12 mouse cellular contexts compared by ENCODE assay signal in the genomic region with DNA sequence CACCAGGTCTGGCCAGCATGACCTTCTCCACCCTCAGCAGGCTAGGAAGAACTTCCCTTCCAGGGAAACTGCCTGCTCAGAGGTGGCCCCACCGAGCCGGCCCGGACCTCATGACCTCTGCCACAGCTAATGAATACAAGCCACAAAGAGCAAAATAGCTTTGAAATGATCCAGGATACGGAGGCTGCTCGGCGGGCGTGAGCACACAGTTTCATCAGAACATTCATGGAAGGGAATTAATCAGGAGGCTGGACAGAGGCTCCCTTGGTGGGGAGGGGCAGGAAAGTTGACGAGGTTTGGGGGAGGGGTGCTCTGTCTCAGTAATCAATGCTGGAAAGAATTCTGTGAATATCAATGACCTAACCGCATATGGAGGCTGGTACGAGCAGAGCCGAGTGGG. TPM values are rescaled to one million over a fixed set of nuclear protein-coding genes. Genes with fewer than 3 reads are reported as not detected.
DNase-seq lines count a peak whose midpoint lies in the region; ATAC-seq and TF ChIP-seq lines count a peak whose summit lies in the region.
"Had no signal": no experiment of that assay in that cellular context is flagged by ENCODE, and none has a peak within 500 bp of the region (broad histone marks: within the 10 kb centered on the region; RNA-seq: fewer than 3 reads in every experiment).

No protein-coding gene starts in this region.

- H3K4me1 ChIP-seq in forebrain, embryonic 11.5 days (replicated peaks; ENCODE audit: control insufficient read depth, insufficient read depth, low read length): peaks cover 6% of the 10 kb centered on the region
- peaks cover 6% of the 10 kb centered on the region for H3K4me1 ChIP-seq in forebrain, embryonic 15.5 days
- H3K4me1 ChIP-seq in hindbrain, postnatal 0 days (ENCODE audit: insufficient read depth, low read length): 0 out of 2 replicates have a peak, but pooled peaks cover 3% of the 10 kb centered on the region
- H3K4me1 ChIP-seq in midbrain, embryonic 16.5 days (ENCODE audit: control insufficient read depth, insufficient read depth, low read length): peaks cover 18% of the 10 kb centered on the region
- H3K4me1 ChIP-seq: liver, embryonic 12.5 days had no signal

- no peak for DNase-seq in forebrain, embryonic 11.5 days (ENCODE audit: low spot score)
- DNase-seq in embryo, embryonic 10.5 days (ENCODE audit: low spot score): peak; percentile 79
- DNase-seq in hindbrain, postnatal 0 days (ENCODE audit: low spot score): no peak
- no peak for DNase-seq in gastrocnemius, adult 18-20 months (ENCODE audit: low spot score)
- no peak for DNase-seq in adrenal gland, postnatal 4 days (ENCODE audit: low spot score in 2 of 2)
- DNase-seq: cerebellum, adult 18-20 months had no signal

- no peak for ATAC-seq in forebrain, embryonic 11.5 days (replicated peaks; ENCODE audit: low FRiP score)
- no peak for ATAC-seq in forebrain, embryonic 15.5 days (replicated peaks)
- no peak for ATAC-seq in hindbrain, postnatal 0 days
- ATAC-seq in midbrain, embryonic 16.5 days: no peak
- ATAC-seq in megakaryocyte progenitor cell, adult 5-6 weeks (replicated peaks; ENCODE audit: poor library complexity): no peak
- ATAC-seq: liver, embryonic 12.5 days; Patski had no signal

- no peak for TF ChIP-seq CTCF in hindbrain, postnatal 0 days (IDR thresholded peaks at IDR 0.05; ENCODE audit: low read depth)

- 0 out of 2 replicates have a peak overlapping the region, but pooled peaks have one; percentile 6 for H3K27ac ChIP-seq in forebrain, embryonic 11.5 days (ENCODE audit: low read depth, low read length)
- no peak overlapping the region for H3K27ac ChIP-seq in forebrain, embryonic 15.5 days (replicated peaks)
- no peak overlapping the region for H3K27ac ChIP-seq in hindbrain, postnatal 0 days
- H3K27ac ChIP-seq in midbrain, embryonic 16.5 days (ENCODE audit: low read length): peak overlapping the region; percentile 45
- H3K27ac ChIP-seq: liver, embryonic 12.5 days; stomach, postnatal 0 days had no signal

- no peak overlapping the region; the same call in 1 of the 2 replicates for H3K9ac ChIP-seq in forebrain, embryonic 11.5 days (ENCODE audit: low read length)
- H3K9ac ChIP-seq in forebrain, embryonic 15.5 days (replicated peaks): no peak overlapping the region; the same call in 1 of the 2 replicates
- H3K9ac ChIP-seq in hindbrain, postnatal 0 days (replicated peaks; ENCODE audit: low read length): 0 out of 2 replicates have a peak overlapping the region, but pooled peaks have one; percentile 0
- H3K9ac ChIP-seq in midbrain, embryonic 16.5 days (ENCODE audit: low read depth, low read length): no peak overlapping the region
- H3K9ac ChIP-seq: liver, embryonic 12.5 days had no signal

- H3K27me3 ChIP-seq in forebrain, embryonic 11.5 days (ENCODE audit: control insufficient read depth, insufficient read depth, low read length): no peaks in the 10 kb centered on the region
- H3K27me3 ChIP-seq in forebrain, embryonic 15.5 days: no peaks in the 10 kb centered on the region
- H3K27me3 ChIP-seq in hindbrain, postnatal 0 days (ENCODE audit: insufficient read depth, low read length): no peaks in the 10 kb centered on the region
- H3K27me3 ChIP-seq in midbrain, embryonic 16.5 days (ENCODE audit: control insufficient read depth, insufficient read depth, low read depth, low read length): no peaks in the 10 kb centered on the region

- 7% methylated on average over 11 of the region's 11 CpGs for WGBS in forebrain, embryonic 11.5 days
- 7% methylated on average over 11 of the region's 11 CpGs for WGBS in forebrain, embryonic 15.5 days
- WGBS in hindbrain, postnatal 0 days: 10% methylated on average over 11 of the region's 11 CpGs
- WGBS in midbrain, embryonic 16.5 days: 5% methylated on average over 11 of the region's 11 CpGs

- H3K36me3 ChIP-seq in forebrain, embryonic 11.5 days (ENCODE audit: control insufficient read depth, insufficient read depth, low read length): no peaks in the 10 kb centered on the region
- H3K36me3 ChIP-seq in forebrain, embryonic 15.5 days: no peaks in the 10 kb centered on the region
- no peaks in the 10 kb centered on the region for H3K36me3 ChIP-seq in hindbrain, postnatal 0 days (ENCODE audit: insufficient read depth, low read length)
- no peaks in the 10 kb centered on the region for H3K36me3 ChIP-seq in midbrain, embryonic 16.5 days (ENCODE audit: control insufficient read depth, insufficient read depth, low read length)
- H3K36me3 ChIP-seq: liver, embryonic 12.5 days had no signal

- no peaks in the 10 kb centered on the region for H3K9me3 ChIP-seq in forebrain, embryonic 11.5 days (ENCODE audit: control insufficient read depth, low read length)
- H3K9me3 ChIP-seq in forebrain, embryonic 15.5 days: no peaks in the 10 kb centered on the region
- no peaks in the 10 kb centered on the region for H3K9me3 ChIP-seq in hindbrain, postnatal 0 days (ENCODE audit: low read length)
- H3K9me3 ChIP-seq in midbrain, embryonic 16.5 days (replicated peaks; ENCODE audit: control insufficient read depth, low read length, poor library complexity, severe bottlenecking): no peaks in the 10 kb centered on the region
- H3K9me3 ChIP-seq: liver, embryonic 12.5 days had no signal

- H3K4me3 ChIP-seq in forebrain, embryonic 11.5 days (ENCODE audit: low read depth, low read length): no peak overlapping the region
- H3K4me3 ChIP-seq in forebrain, embryonic 15.5 days: no peak overlapping the region
- no peak overlapping the region for H3K4me3 ChIP-seq in hindbrain, postnatal 0 days (ENCODE audit: low read length)
- no peak overlapping the region for H3K4me3 ChIP-seq in midbrain, embryonic 16.5 days (ENCODE audit: low read depth, low read length)
- H3K4me3 ChIP-seq: liver, embryonic 12.5 days had no signal

- H3K4me2 ChIP-seq in forebrain, embryonic 11.5 days (ENCODE audit: low read depth, low read length, severe bottlenecking): 0 out of 2 replicates have a peak overlapping the region, but pooled peaks have one; percentile 11
- H3K4me2 ChIP-seq in forebrain, embryonic 15.5 days (replicated peaks): no peak overlapping the region
- no peak overlapping the region for H3K4me2 ChIP-seq in hindbrain, postnatal 0 days (ENCODE audit: low read depth, low read length)
- no peak overlapping the region for H3K4me2 ChIP-seq in midbrain, embryonic 16.5 days (ENCODE audit: low read length)
- H3K4me2 ChIP-seq: liver, embryonic 12.5 days had no signal

RNA-seq across cellular contexts. Expression of gene Rapgef1, which starts 45.3 kb away (rescaled TPM):
- polyA plus RNA-seq in forebrain, embryonic 11.5 days (2014; fragmentation: Nextera tagmentation; extraction: Ambion mirVana): 23.0 and 26.2 TPM in 2 replicates
- polyA plus RNA-seq in forebrain, embryonic 15.5 days (2015; fragmentation: Nextera tagmentation; extraction: Ambion mirVana): 22.3 and 27.0 TPM in 2 replicates
- 91.3 and 94.0 TPM in 2 replicates for total RNA-seq in hindbrain, postnatal 0 days (2014; rRNA removed)
- polyA plus RNA-seq in hindbrain, postnatal 0 days (2015; fragmentation: Nextera tagmentation; extraction: Ambion mirVana): 13.7 and 14.4 TPM in 2 replicates
- polyA plus RNA-seq in midbrain, embryonic 16.5 days (2015; fragmentation: Nextera tagmentation; extraction: Ambion mirVana): 18.1 and 18.7 TPM in 2 replicates
- 100 to 1,000 TPM; 137 to 155 TPM for total RNA-seq in gastrocnemius, adult 18-20 months (2021)
- 19.4 and 21.7 TPM in 2 replicates for total RNA-seq in megakaryocyte progenitor cell, adult 5-6 weeks (2015)
- total RNA-seq in megakaryocyte progenitor cell, adult 5-6 weeks (2017): 22.9 and 24.9 TPM in 2 replicates
- 10 to 100 TPM; 64.6 to 65.1 TPM for total RNA-seq in adrenal gland, postnatal 4 days (2021)

Comparison
In these comparisons a context has a peak if more than half of its experiments do, and no peak if none do; other contexts are left out.
1. H3K27ac ChIP-seq: peak in forebrain, embryonic 11.5 days (single experiment) and midbrain, embryonic 16.5 days (single experiment); none in forebrain, embryonic 15.5 days (single experiment) and hindbrain, postnatal 0 days (single experiment).